Comparison of ENCODE assay signal across 18 mouse cellular contexts in the genomic region with DNA sequence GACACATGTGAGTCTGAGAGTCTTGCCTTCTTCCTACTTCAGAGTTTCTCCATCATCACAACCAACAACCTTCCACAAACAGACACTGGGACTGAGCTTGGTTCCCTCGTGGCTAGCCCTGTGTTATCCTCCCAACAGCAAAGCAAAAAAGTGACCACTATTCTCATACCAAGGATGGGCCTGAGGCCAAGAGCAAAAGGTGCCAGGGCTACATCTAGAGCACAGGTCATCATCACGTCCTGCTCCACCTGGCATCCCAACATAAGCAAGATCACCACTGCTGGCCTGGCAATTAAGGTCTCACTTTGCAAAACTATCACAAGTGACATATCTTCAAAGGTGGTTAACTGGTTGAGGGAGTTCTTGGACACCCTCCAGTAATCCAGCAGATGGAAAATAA. TPM values are rescaled to one million over a fixed set of nuclear protein-coding genes. Genes with fewer than 3 reads are reported as not detected.
DNase-seq lines count a peak whose midpoint lies in the region; ATAC-seq and TF ChIP-seq lines count a peak whose summit lies in the region.
"Had no signal": no experiment of that assay in that cellular context is flagged by ENCODE, and none has a peak within 500 bp of the region (broad histone marks: within the 10 kb centered on the region; RNA-seq: fewer than 3 reads in every experiment).

No protein-coding gene starts in this region.

- H3K27me3 ChIP-seq in hindbrain, postnatal 0 days (ENCODE audit: insufficient read depth, low read length) = no peaks in the 10 kb centered on the region
- H3K27me3 ChIP-seq in hindbrain, embryonic 13.5 days = no peaks in the 10 kb centered on the region
- H3K27me3 ChIP-seq: embryonic facial prominence, embryonic 12.5 days; embryonic facial prominence, embryonic 15.5 days; forebrain, embryonic 12.5 days; forebrain, embryonic 15.5 days; heart, embryonic 13.5 days had no signal

- 61% methylated on average over 2 of the region's 2 CpGs for WGBS in hindbrain, postnatal 0 days
- 81% methylated on average over 2 of the region's 2 CpGs for WGBS in hindbrain, embryonic 13.5 days
- 66% methylated on average over 2 of the region's 2 CpGs for WGBS in olfactory bulb, adult 2 months

- H3K9me3 ChIP-seq in hindbrain, postnatal 0 days (ENCODE audit: low read length) = no peaks in the 10 kb centered on the region
- no peaks in the 10 kb centered on the region for H3K9me3 ChIP-seq in hindbrain, embryonic 13.5 days
- H3K9me3 ChIP-seq: embryonic facial prominence, embryonic 12.5 days; embryonic facial prominence, embryonic 15.5 days; forebrain, embryonic 12.5 days; forebrain, embryonic 15.5 days; heart, embryonic 10.5 days; heart, embryonic 13.5 days had no signal

- H3K36me3 ChIP-seq in hindbrain, postnatal 0 days (ENCODE audit: insufficient read depth, low read length) = no peaks in the 10 kb centered on the region
- no peaks in the 10 kb centered on the region for H3K36me3 ChIP-seq in hindbrain, embryonic 13.5 days
- H3K36me3 ChIP-seq: embryonic facial prominence, embryonic 12.5 days; embryonic facial prominence, embryonic 15.5 days; forebrain, embryonic 12.5 days; forebrain, embryonic 15.5 days; heart, embryonic 10.5 days; heart, embryonic 13.5 days had no signal

- DNase-seq in cerebellum, postnatal 10 days = peak; percentile 80 to 81
- DNase-seq in cerebellum, adult 11 months = no peak
- DNase-seq in hindbrain, postnatal 0 days (ENCODE audit: low spot score) = peak; percentile 38
- peak; percentile 24 for DNase-seq in Muller cell, postnatal 12 days (ENCODE audit: inconsistent ontology term)
- DNase-seq: adrenal gland, adult 2 months had no signal

- TF ChIP-seq POLR2A in olfactory bulb, adult 2 months (IDR thresholded peaks at IDR 0.05; ENCODE audit: insufficient read depth, low read depth, low read length) = no peak

- TF ChIP-seq CTCF in hindbrain, postnatal 0 days (IDR thresholded peaks at IDR 0.05; ENCODE audit: low read depth) = no peak
- no peak for TF ChIP-seq CTCF in olfactory bulb, adult 2 months (IDR thresholded peaks at IDR 0.05; ENCODE audit: insufficient read depth, low read depth, low read length)

- H3K9ac ChIP-seq in hindbrain, postnatal 0 days (replicated peaks; ENCODE audit: low read length) = no peak overlapping the region
- H3K9ac ChIP-seq in hindbrain, embryonic 13.5 days = no peak overlapping the region
- H3K9ac ChIP-seq: embryonic facial prominence, embryonic 12.5 days; embryonic facial prominence, embryonic 15.5 days; forebrain, embryonic 12.5 days; forebrain, embryonic 15.5 days; heart, embryonic 13.5 days had no signal

- H3K27ac ChIP-seq in hindbrain, postnatal 0 days = peak overlapping the region; percentile 43; the same call in 1 of the 2 replicates
- H3K27ac ChIP-seq in hindbrain, embryonic 13.5 days = no peak overlapping the region
- peak overlapping the region; percentile 15; the same call in 1 of the 2 replicates for H3K27ac ChIP-seq in olfactory bulb, adult 2 months (ENCODE audit: insufficient read depth, low read depth, low read length)
- H3K27ac ChIP-seq: embryonic facial prominence, embryonic 12.5 days; embryonic facial prominence, embryonic 15.5 days; forebrain, embryonic 12.5 days; forebrain, embryonic 15.5 days; heart, adult 2 months; heart, embryonic 10.5 days; heart, embryonic 13.5 days had no signal

- H3K4me3 ChIP-seq in hindbrain, postnatal 0 days (ENCODE audit: low read length) = no peak overlapping the region
- H3K4me3 ChIP-seq in hindbrain, embryonic 13.5 days = no peak overlapping the region
- no peak overlapping the region for H3K4me3 ChIP-seq in olfactory bulb, adult 2 months (ENCODE audit: insufficient read depth, low read depth, low read length)
- H3K4me3 ChIP-seq: embryonic facial prominence, embryonic 12.5 days; embryonic facial prominence, embryonic 15.5 days; erythroblast, embryonic 14.5 days; forebrain, embryonic 12.5 days; forebrain, embryonic 15.5 days; heart, adult 2 months; heart, embryonic 10.5 days; heart, embryonic 13.5 days had no signal

- no peaks in the 10 kb centered on the region for H3K4me1 ChIP-seq in hindbrain, postnatal 0 days (ENCODE audit: insufficient read depth, low read length)
- H3K4me1 ChIP-seq in hindbrain, embryonic 13.5 days (replicated peaks) = no peaks in the 10 kb centered on the region
- H3K4me1 ChIP-seq in olfactory bulb, adult 2 months (ENCODE audit: control insufficient read depth, insufficient read depth, low read length) = no peaks in the 10 kb centered on the region
- H3K4me1 ChIP-seq: embryonic facial prominence, embryonic 12.5 days; forebrain, embryonic 12.5 days; heart, embryonic 10.5 days; heart, embryonic 13.5 days had no signal

- H3K4me2 ChIP-seq in hindbrain, postnatal 0 days (ENCODE audit: low read depth, low read length) = no peak overlapping the region
- H3K4me2 ChIP-seq in hindbrain, embryonic 13.5 days = no peak overlapping the region
- H3K4me2 ChIP-seq: embryonic facial prominence, embryonic 12.5 days; embryonic facial prominence, embryonic 15.5 days; forebrain, embryonic 12.5 days; forebrain, embryonic 15.5 days; heart, embryonic 13.5 days had no signal

- peak; percentile 24; the same call in 1 of the 2 replicates for ATAC-seq in hindbrain, postnatal 0 days
- no peak for ATAC-seq in hindbrain, embryonic 13.5 days (ENCODE audit: low FRiP score)
- no peak for ATAC-seq in granulocyte monocyte progenitor cell, adult 5-6 weeks (replicated peaks; ENCODE audit: poor library complexity, severe bottlenecking)
- ATAC-seq: intestine, postnatal 0 days; Patski had no signal

RNA-seq across cellular contexts. Expression of a gene that starts 8.0 kb away (rescaled TPM):
- total RNA-seq in hindbrain, postnatal 0 days (2014; rRNA removed) = 51.0 and 56.0 TPM in 2 replicates
- polyA plus RNA-seq in hindbrain, postnatal 0 days (2015; fragmentation: Nextera tagmentation; extraction: Ambion mirVana) = 27.5 and 31.4 TPM in 2 replicates
- polyA plus RNA-seq in hindbrain, embryonic 13.5 days (2015; fragmentation: Nextera tagmentation; extraction: Ambion mirVana) = 13.8 and 16.2 TPM in 2 replicates
- polyA plus RNA-seq in olfactory bulb, adult 2 months (2012; ENCODE audit: insufficient read depth, insufficient read length, low replicate concordance, missing spikeins) = not detected in 2 replicates
- 0.41 and 0.92 TPM in 2 replicates for total RNA-seq in granulocyte monocyte progenitor cell, adult 5-6 weeks (2014; fragmentation: Nextera tagmentation)
- 0.22 and 0.36 TPM in 2 replicates for total RNA-seq in granulocyte monocyte progenitor cell, adult 5-6 weeks (2017)
- polyA plus RNA-seq: adrenal gland, adult 2 months; Patski had no signal
